Mouse (Mus musculus) cerebellum, adult 18-20 months (tissue): ENCODE results near the gene 1110065P20Rik.

Experiments used
- DNase-seq, 2 experiments: peaks; one replicate each; pipeline ENCODE4 v3.0.0; 2021

1110065P20Rik gene

GRCm38 (mm10) chr4:124840998-124841397 is 10.0 kb downstream of the 1110065P20Rik start:
- no peak for DNase-seq

- no peak for DNase-seq
Measured at GRCm38 (mm10) chr4:124838035-124838700, 12.8 kb downstream of the 1110065P20Rik start.

GRCm38 (mm10) chr4:124832796-124833195 is 18.2 kb downstream of the 1110065P20Rik start:
- DNase-seq, result no peak

GRCm38 (mm10) chr4:124829671-124830070 is 21.3 kb downstream of the 1110065P20Rik start:
- no peak for DNase-seq

- DNase-seq, result no peak
Measured at GRCm38 (mm10) chr4:124825371-124825965, 25.5 kb downstream of the 1110065P20Rik start.

- DNase-seq, result no peak
Measured at GRCm38 (mm10) chr4:124824967-124825366, 26.0 kb downstream of the 1110065P20Rik start.

GRCm38 (mm10) chr4:124818832-124819231 is 32.2 kb downstream of the 1110065P20Rik start:
- no peak for DNase-seq

- DNase-seq, result no peak
Measured at GRCm38 (mm10) chr4:124817803-124818202, 33.2 kb downstream of the 1110065P20Rik start.

- DNase-seq, result peak; percentile 59 to 72
Measured at GRCm38 (mm10) chr4:124815901-124816300, 35.1 kb downstream of the 1110065P20Rik start.

GRCm38 (mm10) chr4:124811347-124811975 is 39.5 kb downstream of the 1110065P20Rik start:
- peak; percentile 30 to 32 for DNase-seq

GRCm38 (mm10) chr4:124810056-124810455 is 40.9 kb downstream of the 1110065P20Rik start:
- no peak for DNase-seq

GRCm38 (mm10) chr4:124809136-124809883 is 41.7 kb downstream of the 1110065P20Rik start:
- DNase-seq, result no peak

GRCm38 (mm10) chr4:124808511-124808910 is 42.5 kb downstream of the 1110065P20Rik start:
- no peak for DNase-seq

- DNase-seq, result no peak
Measured at GRCm38 (mm10) chr4:124803406-124803805, 47.6 kb downstream of the 1110065P20Rik start.

GRCm38 (mm10) chr4:124802309-124803260 is 48.4 kb downstream of the 1110065P20Rik start:
- peak; percentile 94 to 97 for DNase-seq

- peak; percentile 91 to 94 for DNase-seq
Measured at GRCm38 (mm10) chr4:124801552-124802308, 49.3 kb downstream of the 1110065P20Rik start, which contains the start of gene Mtf1. Gene Mtf1 (plus strand): TSS chr4:124802104.
